Mouse (Mus musculus) lung, postnatal 4 days (tissue): ENCODE results near the gene Fuca1.

ENCODE experiments used
- DNase-seq, 2 experiments: peaks; one replicate each; pipeline ENCODE4 v3.0.0; 2021

Gene Fuca1

GRCm38 (mm10) chr4:135889146-135889883 is 31.2 kb upstream of the Fuca1 start:
- DNase-seq = peak in 1 of 2 experiments; percentile 13

- DNase-seq = peak; percentile 81 to 87
Measured at GRCm38 (mm10) chr4:135889884-135890283, 30.7 kb upstream of the Fuca1 start.

- no peak for DNase-seq
Measured at GRCm38 (mm10) chr4:135891539-135891938, 29.0 kb upstream of the Fuca1 start.

- DNase-seq = no peak
Measured at GRCm38 (mm10) chr4:135892884-135893283, 27.7 kb upstream of the Fuca1 start.

- DNase-seq = peak in 1 of 2 experiments; percentile 36
Measured at GRCm38 (mm10) chr4:135895071-135895571, 25.4 kb upstream of the Fuca1 start, which contains the start of gene Cnr2. Gene Cnr2, plus strand, starts transcription at chr4:135895394.

GRCm38 (mm10) chr4:135896157-135896556 is 24.4 kb upstream of the Fuca1 start:
- no peak for DNase-seq

- peak; percentile 71 to 74 for DNase-seq
Measured at GRCm38 (mm10) chr4:135898380-135899049, 22.0 kb upstream of the Fuca1 start.

GRCm38 (mm10) chr4:135899050-135899448 is 21.5 kb upstream of the Fuca1 start:
- DNase-seq = peak in 1 of 2 experiments; percentile 35

GRCm38 (mm10) chr4:135900008-135900407 is 20.5 kb upstream of the Fuca1 start:
- DNase-seq = no peak

GRCm38 (mm10) chr4:135902606-135903242 is 17.8 kb upstream of the Fuca1 start:
- no peak for DNase-seq

- DNase-seq = no peak
Measured at GRCm38 (mm10) chr4:135904810-135905209, 15.7 kb upstream of the Fuca1 start.

GRCm38 (mm10) chr4:135906633-135907032 is 13.9 kb upstream of the Fuca1 start:
- DNase-seq = no peak

- DNase-seq = no peak
Measured at GRCm38 (mm10) chr4:135909326-135910066, 11.0 kb upstream of the Fuca1 start.

- peak; percentile 32 to 47 for DNase-seq
Measured at GRCm38 (mm10) chr4:135911531-135911930, 9.0 kb upstream of the Fuca1 start.

GRCm38 (mm10) chr4:135912164-135912563 is 8.4 kb upstream of the Fuca1 start:
- DNase-seq = no peak

GRCm38 (mm10) chr4:135912835-135913234 is 7.7 kb upstream of the Fuca1 start:
- DNase-seq = no peak

GRCm38 (mm10) chr4:135913433-135913832 is 7.1 kb upstream of the Fuca1 start:
- DNase-seq = no peak

GRCm38 (mm10) chr4:135918635-135919279 is 1.8 kb upstream of the Fuca1 start:
- DNase-seq = peak in 1 of 2 experiments; percentile 29

GRCm38 (mm10) chr4:135919280-135919639 is 1.3 kb upstream of the Fuca1 start:
- no peak for DNase-seq

GRCm38 (mm10) chr4:135921257-135922120 is 954 bp downstream of the Fuca1 start:
- peak in 1 of 2 experiments; percentile 39 for DNase-seq

GRCm38 (mm10) chr4:135922190-135922589 is 1.7 kb downstream of the Fuca1 start:
- DNase-seq = no peak
